Mouse (Mus musculus) stomach, embryonic 15.5 days (tissue): ENCODE results near the gene Oard1. TPM values are rescaled to one million over a fixed set of nuclear protein-coding genes. Genes with fewer than 3 reads are reported as not detected.

Source experiments
- ATAC-seq: fragments of 200-750 bp; cut with Nextera tagmentation; 2 replicates; pipeline ENCODE4 v1.8.0; 2017; ENCODE audit warnings: low read depth, moderate number of reproducible peaks, moderate TSS enrichment; ENCODE audit not compliant: insufficient read depth, low FRiP score
- H3K27ac ChIP-seq: fragments of 300-500 bp; sonication (generic); 2 replicates; pipeline ENCODE4 v1.5.1; 2015; ENCODE audit warnings: mild to moderate bottlenecking, inconsistent platforms
- H3K27me3 ChIP-seq: fragments of 300-500 bp; sonication (generic); replicated peaks from 2 replicates; pipeline ENCODE4 v1.6.1; 2015; ENCODE audit warnings: inconsistent platforms
- H3K36me3 ChIP-seq: fragments of 300-500 bp; sonication (generic); 2 replicates; pipeline ENCODE4 v1.6.1; 2015; ENCODE audit warnings: inconsistent platforms
- H3K4me1 ChIP-seq: fragments of 300-500 bp; sonication (generic); 2 replicates; pipeline ENCODE4 v1.6.1; 2015; ENCODE audit warnings: inconsistent platforms
- H3K4me2 ChIP-seq: fragments of 300-500 bp; sonication (generic); 2 replicates; pipeline ENCODE4 v1.6.1; 2015; ENCODE audit warnings: mild to moderate bottlenecking, inconsistent platforms
- H3K4me3 ChIP-seq: fragments of 300-500 bp; sonication (generic); replicated peaks from 2 replicates; pipeline ENCODE4 v1.5.1; 2015; ENCODE audit warnings: inconsistent platforms
- H3K9ac ChIP-seq: fragments of 300-500 bp; sonication (generic); 2 replicates; pipeline ENCODE4 v1.6.1; 2015; ENCODE audit warnings: inconsistent platforms
- H3K9me3 ChIP-seq: fragments of 300-500 bp; sonication (generic); 2 replicates; pipeline ENCODE4 v1.6.1; 2016; ENCODE audit warnings: inconsistent platforms
- WGBS: fragments of 180-500 bp; shearing (Covaris S2); methylation state at CpG from one replicate; pipeline ENCODE4 v1.1.7; 2015; 5-methylcytosine and 5-hydroxymethylcytosine counted together
- polyA plus RNA-seq: library from polyadenylated mRNA; unstranded; fragments of >200 nt; fragmentation: Nextera tagmentation; extraction: Ambion mirVana; gene quantifications from 2 replicates; pipeline ENCODE4 v1.2.1, GENCODE M21; 2015

The Oard1 gene
- polyA plus RNA-seq, 1 experiment from 2014 or later = 61.1 TPM

- WGBS = 80% methylated on average over 2 of the region's 2 CpGs
- no peak overlapping the region for H3K9ac ChIP-seq
- no peaks in the 10 kb centered on the region for H3K4me1 ChIP-seq
- no peaks in the 10 kb centered on the region for H3K9me3 ChIP-seq
- peaks cover 68% of the 10 kb centered on the region for H3K36me3 ChIP-seq
- H3K4me2 ChIP-seq = no peak overlapping the region
- no peaks in the 10 kb centered on the region for H3K27me3 ChIP-seq
- no peak overlapping the region for H3K27ac ChIP-seq
- ATAC-seq = no peak
- H3K4me3 ChIP-seq = no peak overlapping the region
Measured at GRCm38 (mm10) chr17:48388666-48389065, 21.1 kb upstream of the Oard1 start.

GRCm38 (mm10) chr17:48389442-48389841 is 20.4 kb upstream of the Oard1 start:
- WGBS = 87% methylated on average over 5 of the region's 5 CpGs
- no peaks in the 10 kb centered on the region for H3K4me1 ChIP-seq
- H3K9me3 ChIP-seq = no peaks in the 10 kb centered on the region
- no peak overlapping the region for H3K9ac ChIP-seq
- H3K36me3 ChIP-seq = peaks cover 72% of the 10 kb centered on the region
- H3K4me2 ChIP-seq = no peak overlapping the region
- ATAC-seq = no peak
- no peaks in the 10 kb centered on the region for H3K27me3 ChIP-seq
- no peak overlapping the region for H3K27ac ChIP-seq
- no peak overlapping the region for H3K4me3 ChIP-seq

DNA sequence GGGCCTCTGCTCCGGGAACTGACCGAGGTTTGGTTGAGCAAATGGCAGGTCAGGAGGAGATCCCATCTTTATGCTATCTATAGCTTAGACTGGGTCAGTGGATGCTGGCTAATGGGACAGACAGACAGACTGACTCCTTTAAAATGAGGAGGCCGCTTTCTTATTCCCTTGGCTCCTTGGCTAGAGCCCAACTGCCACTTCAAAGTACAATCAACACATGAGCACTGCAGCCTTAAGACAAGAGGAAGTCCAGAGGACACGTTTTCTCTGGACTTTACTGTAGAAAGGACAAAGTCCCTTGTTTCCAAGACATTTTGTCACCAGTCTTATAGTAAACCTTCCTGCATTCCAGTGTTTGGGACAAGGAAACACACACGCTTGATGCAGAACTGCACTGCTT is 18.4 kb upstream of the Oard1 start:
- no peak overlapping the region for H3K27ac ChIP-seq
- no peaks in the 10 kb centered on the region for H3K27me3 ChIP-seq
- no peak for ATAC-seq
- no peak overlapping the region for H3K4me3 ChIP-seq
- H3K9ac ChIP-seq = no peak overlapping the region
- H3K4me1 ChIP-seq = no peaks in the 10 kb centered on the region
- no peaks in the 10 kb centered on the region for H3K9me3 ChIP-seq
- 84% methylated on average over 5 of the region's 5 CpGs for WGBS
- H3K4me2 ChIP-seq = no peak overlapping the region
- H3K36me3 ChIP-seq = peaks cover 74% of the 10 kb centered on the region

- no peaks in the 10 kb centered on the region for H3K27me3 ChIP-seq
- no peak overlapping the region for H3K27ac ChIP-seq
- WGBS = 91% methylated on average over 3 of the region's 3 CpGs
- H3K9ac ChIP-seq = no peak overlapping the region
- H3K9me3 ChIP-seq = no peaks in the 10 kb centered on the region
- H3K36me3 ChIP-seq = peaks cover 65% of the 10 kb centered on the region
- no peak overlapping the region for H3K4me2 ChIP-seq
- H3K4me3 ChIP-seq = no peak overlapping the region
- no peaks in the 10 kb centered on the region for H3K4me1 ChIP-seq
- no peak for ATAC-seq
Measured at GRCm38 (mm10) chr17:48392616-48393015, 17.2 kb upstream of the Oard1 start.

GRCm38 (mm10) chr17:48401710-48402109 is 8.1 kb upstream of the Oard1 start:
- Histone ChIP-seq H3K4me1 (no peaks in the 10 kb centered on the region), H3K9ac (no peak overlapping the region), H3K4me3 (no peak overlapping the region), H3K27ac (no peak overlapping the region), H3K4me2 (no peak overlapping the region), H3K36me3 (peaks cover 16% of the 10 kb centered on the region), H3K27me3 (no peaks in the 10 kb centered on the region), H3K9me3 (no peaks in the 10 kb centered on the region)
- no peak for ATAC-seq
- 84% methylated on average over 4 of the region's 4 CpGs for WGBS

GRCm38 (mm10) chr17:48402751-48403150 is 7.1 kb upstream of the Oard1 start:
- no peak for ATAC-seq
- Histone ChIP-seq H3K36me3 (peaks cover 16% of the 10 kb centered on the region), H3K27ac (no peak overlapping the region), H3K4me1 (peaks cover 7% of the 10 kb centered on the region; the same call in 1 of the 2 replicates), H3K4me3 (no peak overlapping the region), H3K9me3 (no peaks in the 10 kb centered on the region), H3K9ac (no peak overlapping the region), H3K4me2 (no peak overlapping the region), H3K27me3 (no peaks in the 10 kb centered on the region)
- WGBS = 87% methylated on average over 3 of the region's 3 CpGs

DNA sequence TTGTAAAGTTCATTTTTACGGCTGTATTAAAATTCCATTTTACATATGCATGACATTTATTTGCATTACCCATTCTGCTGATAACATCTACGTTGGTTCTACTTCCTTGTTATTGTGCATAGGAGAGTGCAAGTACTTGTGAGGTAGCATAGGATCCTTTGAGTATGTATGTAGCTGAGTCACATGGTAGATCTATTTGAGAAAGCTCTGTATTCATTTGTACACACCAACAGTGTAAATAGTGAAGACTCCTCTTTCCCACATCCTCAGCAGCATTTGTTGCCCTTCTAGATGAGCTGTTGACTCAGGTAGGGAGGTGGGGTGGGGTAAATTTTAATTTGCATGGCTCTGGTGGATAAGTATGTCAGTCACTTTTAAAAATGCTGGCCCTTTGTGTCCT is 6.0 kb upstream of the Oard1 start:
- Histone ChIP-seq H3K27me3 (no peaks in the 10 kb centered on the region), H3K4me2 (no peak overlapping the region), H3K4me3 (no peak overlapping the region), H3K36me3 (peaks cover 9% of the 10 kb centered on the region), H3K9ac (no peak overlapping the region), H3K9me3 (no peaks in the 10 kb centered on the region), H3K4me1 (peaks cover 13% of the 10 kb centered on the region; the same call in 1 of the 2 replicates), H3K27ac (no peak overlapping the region)
- WGBS = 80% methylated on average over 2 of the region's 2 CpGs
- no peak for ATAC-seq

DNA sequence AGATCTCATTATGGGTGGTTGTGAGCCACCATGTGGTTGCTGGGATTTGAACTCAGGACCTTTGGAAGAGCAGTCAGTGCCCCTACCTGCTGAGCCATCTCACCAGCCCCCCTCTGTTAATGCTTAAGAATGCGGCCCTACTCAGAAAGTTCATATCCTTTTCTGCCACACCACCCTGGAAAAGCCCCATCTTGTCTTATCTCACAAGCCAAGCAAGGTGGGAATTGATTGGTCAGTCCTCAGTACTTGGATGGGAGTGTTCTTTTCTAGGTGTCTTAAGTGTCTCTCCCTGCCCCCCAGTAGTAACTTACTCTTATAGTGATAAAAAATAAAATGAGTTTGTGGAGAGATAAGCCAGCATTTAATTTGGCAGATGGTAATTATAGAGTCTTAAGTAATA is 5.1 kb upstream of the Oard1 start:
- H3K36me3 ChIP-seq = 0 out of 2 replicates have a peak, but pooled peaks cover under 1% of the 10 kb centered on the region
- no peak overlapping the region for H3K27ac ChIP-seq
- 78% methylated on average over 1 of the region's 1 CpGs for WGBS
- no peak for ATAC-seq
- no peaks in the 10 kb centered on the region for H3K27me3 ChIP-seq
- H3K4me3 ChIP-seq = no peak overlapping the region
- no peaks in the 10 kb centered on the region for H3K9me3 ChIP-seq
- no peak overlapping the region for H3K9ac ChIP-seq
- H3K4me1 ChIP-seq = peaks cover 13% of the 10 kb centered on the region; the same call in 1 of the 2 replicates
- no peak overlapping the region for H3K4me2 ChIP-seq

DNA sequence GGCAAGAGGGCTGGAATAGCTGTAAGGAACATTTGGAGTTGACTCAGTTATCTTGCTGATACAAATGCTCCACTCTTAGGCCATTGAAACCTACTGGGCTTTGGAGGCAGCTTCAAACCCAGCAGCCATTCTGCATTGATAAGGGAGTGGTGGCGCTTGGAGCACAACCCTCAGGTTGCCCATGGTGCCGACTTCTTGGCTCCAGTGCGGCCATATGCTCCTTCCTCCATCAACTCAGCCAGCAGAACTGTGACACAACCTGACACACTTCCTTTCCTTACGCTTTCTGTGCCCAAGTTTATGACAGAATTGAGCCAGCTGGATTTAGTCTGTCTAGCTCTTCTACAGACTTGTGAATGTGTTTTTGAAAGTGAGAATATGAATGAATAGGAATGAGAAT is 2.7 kb upstream of the Oard1 start:
- ATAC-seq = no peak
- H3K9ac ChIP-seq = no peak overlapping the region
- peaks cover 17% of the 10 kb centered on the region; the same call in 1 of the 2 replicates for H3K4me1 ChIP-seq
- H3K4me2 ChIP-seq = peak overlapping the region; percentile 79; the same call in 1 of the 2 replicates
- no peak overlapping the region for H3K4me3 ChIP-seq
- no peaks in the 10 kb centered on the region for H3K27me3 ChIP-seq
- no peak overlapping the region for H3K27ac ChIP-seq
- H3K9me3 ChIP-seq = no peaks in the 10 kb centered on the region
- H3K36me3 ChIP-seq = no peaks in the 10 kb centered on the region
- 79% methylated on average over 4 of the region's 4 CpGs for WGBS

- ATAC-seq = no peak
- H3K27ac ChIP-seq = peak overlapping the region; percentile 99
- H3K9me3 ChIP-seq = no peaks in the 10 kb centered on the region
- H3K4me3 ChIP-seq = peak overlapping the region; percentile 69
- H3K36me3 ChIP-seq = no peaks in the 10 kb centered on the region
- H3K27me3 ChIP-seq = no peaks in the 10 kb centered on the region
- H3K4me2 ChIP-seq = peak overlapping the region; percentile 79
- peak overlapping the region; percentile 79; the same call in 1 of the 2 replicates for H3K9ac ChIP-seq
- peaks cover 18% of the 10 kb centered on the region; the same call in 1 of the 2 replicates for H3K4me1 ChIP-seq
- WGBS = 3% methylated on average over 8 of the region's 8 CpGs
Measured at GRCm38 (mm10) chr17:48407910-48408525, 1.8 kb upstream of the Oard1 start.

GRCm38 (mm10) chr17:48408526-48409291 is 1.1 kb upstream of the Oard1 start:
- peak; percentile 20 for ATAC-seq
- Histone ChIP-seq H3K27ac (peak overlapping the region; percentile 99), H3K36me3 (no peaks in the 10 kb centered on the region), H3K9ac (peak overlapping the region; percentile 79), H3K27me3 (no peaks in the 10 kb centered on the region), H3K4me3 (peak overlapping the region; percentile 69), H3K4me1 (peaks cover 18% of the 10 kb centered on the region; the same call in 1 of the 2 replicates), H3K9me3 (no peaks in the 10 kb centered on the region), H3K4me2 (peak overlapping the region; percentile 79)
- under 1% methylated on average over 46 of the region's 47 CpGs for WGBS

DNA sequence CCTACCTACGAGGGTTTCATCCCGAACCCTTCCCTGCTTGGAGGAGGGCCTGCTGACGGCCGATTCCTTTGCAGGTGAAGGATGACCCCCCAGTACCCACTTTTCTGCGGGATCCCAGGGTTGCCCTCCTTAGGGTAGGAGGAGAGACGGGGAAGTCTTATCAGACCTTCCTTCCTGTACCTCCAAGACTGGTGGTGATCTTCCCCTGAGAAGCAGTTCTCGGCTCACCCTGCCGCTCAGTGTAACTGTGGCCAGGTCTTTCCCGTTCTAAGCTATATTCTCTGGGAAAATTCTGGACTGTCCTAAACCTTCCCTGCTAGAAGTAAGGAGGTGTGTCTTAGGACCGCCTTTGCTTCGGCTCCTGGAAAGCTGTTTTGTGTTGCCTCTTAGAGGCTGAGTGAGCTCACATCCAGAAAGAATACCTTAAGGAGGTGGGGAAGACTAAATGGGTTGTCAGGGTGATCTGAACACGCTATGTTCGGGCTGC is 528 bp downstream of the Oard1 start:
- H3K36me3 ChIP-seq = peaks cover 8% of the 10 kb centered on the region; the same call in 1 of the 2 replicates
- H3K4me3 ChIP-seq = peak overlapping the region; percentile 69
- peak; percentile 4 for ATAC-seq
- no peaks in the 10 kb centered on the region for H3K27me3 ChIP-seq
- under 1% methylated on average over 13 of the region's 13 CpGs for WGBS
- peak overlapping the region; percentile 99 for H3K27ac ChIP-seq
- H3K9me3 ChIP-seq = no peaks in the 10 kb centered on the region
- peak overlapping the region; percentile 68 for H3K4me2 ChIP-seq
- peaks cover 18% of the 10 kb centered on the region; the same call in 1 of the 2 replicates for H3K4me1 ChIP-seq
- peak overlapping the region; percentile 60 for H3K9ac ChIP-seq
